Mouse (Mus musculus): Measurements from ENCODE around the gene Gm5089. TPM values are rescaled to one million over a fixed set of nuclear protein-coding genes. Genes with fewer than 3 reads are reported as not detected.

The Gm5089 gene
- polyA plus RNA-seq, 1 experiment from 2014 or later: 1.8 TPM

- WGBS: 56% methylated on average over 5 of the region's 5 CpGs
- no peaks in the 10 kb centered on the region for H3K36me3 ChIP-seq (ENCODE audit: control insufficient read depth, insufficient read depth, low read length)
- H3K4me2 ChIP-seq (ENCODE audit: low read length): peak overlapping the region; percentile 63
- H3K27me3 ChIP-seq (replicated peaks; ENCODE audit: control insufficient read depth, insufficient read depth, low read length): peaks cover 32% of the 10 kb centered on the region
- peaks cover 31% of the 10 kb centered on the region for H3K4me1 ChIP-seq (ENCODE audit: control insufficient read depth, insufficient read depth, low read depth, low read length)
- H3K9ac ChIP-seq (ENCODE audit: low read depth, low read length): no peak overlapping the region
- H3K9me3 ChIP-seq (ENCODE audit: control insufficient read depth, low read length): no peaks in the 10 kb centered on the region
- no peak for ATAC-seq
- H3K27ac ChIP-seq (ENCODE audit: low read depth, low read length): peak overlapping the region; percentile 85
- H3K4me3 ChIP-seq (ENCODE audit: low read length): peak overlapping the region; percentile 47; the same call in 1 of the 2 replicates
Measured at GRCm38 (mm10) chr14:122451551-122452145, 733 bp upstream of the Gm5089 start.

- peaks cover 31% of the 10 kb centered on the region for H3K4me1 ChIP-seq (ENCODE audit: control insufficient read depth, insufficient read depth, low read depth, low read length)
- no peak for ATAC-seq
- no peaks in the 10 kb centered on the region for H3K36me3 ChIP-seq (ENCODE audit: control insufficient read depth, insufficient read depth, low read length)
- peak overlapping the region; percentile 63 for H3K4me2 ChIP-seq (ENCODE audit: low read length)
- peak overlapping the region; percentile 47 for H3K4me3 ChIP-seq (ENCODE audit: low read length)
- H3K9ac ChIP-seq (ENCODE audit: low read depth, low read length): peak overlapping the region; percentile 69
- H3K27me3 ChIP-seq (replicated peaks; ENCODE audit: control insufficient read depth, insufficient read depth, low read length): peaks cover 25% of the 10 kb centered on the region
- H3K27ac ChIP-seq (ENCODE audit: low read depth, low read length): peak overlapping the region; percentile 85
- no peaks in the 10 kb centered on the region for H3K9me3 ChIP-seq (ENCODE audit: control insufficient read depth, low read length)
- WGBS: 2% methylated on average over 29 of the region's 29 CpGs
Measured at GRCm38 (mm10) chr14:122449601-122450495, 1.1 kb downstream of the Gm5089 start.

- 56% methylated on average over 10 of the region's 10 CpGs for WGBS
- H3K27me3 ChIP-seq (replicated peaks; ENCODE audit: control insufficient read depth, insufficient read depth, low read length): no peaks in the 10 kb centered on the region
- ATAC-seq: peak; percentile 60; the same call in 1 of the 2 replicates
- H3K4me3 ChIP-seq (ENCODE audit: low read length): no peak overlapping the region
- no peak overlapping the region for H3K4me2 ChIP-seq (ENCODE audit: low read length)
- no peak overlapping the region for H3K9ac ChIP-seq (ENCODE audit: low read depth, low read length)
- no peak overlapping the region for H3K27ac ChIP-seq (ENCODE audit: low read depth, low read length)
- H3K9me3 ChIP-seq (ENCODE audit: control insufficient read depth, low read length): no peaks in the 10 kb centered on the region
- H3K4me1 ChIP-seq (ENCODE audit: control insufficient read depth, insufficient read depth, low read depth, low read length): no peaks in the 10 kb centered on the region
- no peaks in the 10 kb centered on the region for H3K36me3 ChIP-seq (ENCODE audit: control insufficient read depth, insufficient read depth, low read length)
Measured at GRCm38 (mm10) chr14:122436850-122437249, 14.1 kb downstream of the Gm5089 start.

GRCm38 (mm10) chr14:122434039-122434438 lies 16.9 kb downstream of the Gm5089 start:
- no peak for ATAC-seq
- Histone ChIP-seq H3K27ac (ENCODE audit: low read depth, low read length) (no peak overlapping the region), H3K27me3 (replicated peaks; ENCODE audit: control insufficient read depth, insufficient read depth, low read length) (no peaks in the 10 kb centered on the region), H3K36me3 (ENCODE audit: control insufficient read depth, insufficient read depth, low read length) (no peaks in the 10 kb centered on the region), H3K4me1 (ENCODE audit: control insufficient read depth, insufficient read depth, low read depth, low read length) (no peaks in the 10 kb centered on the region), H3K9me3 (ENCODE audit: control insufficient read depth, low read length) (no peaks in the 10 kb centered on the region), H3K4me3 (ENCODE audit: low read length) (no peak overlapping the region), H3K9ac (ENCODE audit: low read depth, low read length) (no peak overlapping the region), H3K4me2 (ENCODE audit: low read length) (no peak overlapping the region)
- WGBS: 92% methylated on average over 10 of the region's 10 CpGs

GRCm38 (mm10) chr14:122432558-122432957 lies 18.4 kb downstream of the Gm5089 start:
- H3K27ac ChIP-seq (ENCODE audit: low read depth, low read length): no peak overlapping the region
- H3K9ac ChIP-seq (ENCODE audit: low read depth, low read length): no peak overlapping the region
- no peak for ATAC-seq
- no peaks in the 10 kb centered on the region for H3K9me3 ChIP-seq (ENCODE audit: control insufficient read depth, low read length)
- no peak overlapping the region for H3K4me3 ChIP-seq (ENCODE audit: low read length)
- no peaks in the 10 kb centered on the region for H3K4me1 ChIP-seq (ENCODE audit: control insufficient read depth, insufficient read depth, low read depth, low read length)
- no peaks in the 10 kb centered on the region for H3K27me3 ChIP-seq (replicated peaks; ENCODE audit: control insufficient read depth, insufficient read depth, low read length)
- H3K4me2 ChIP-seq (ENCODE audit: low read length): no peak overlapping the region
- 58% methylated on average over 3 of the region's 3 CpGs for WGBS
- H3K36me3 ChIP-seq (ENCODE audit: control insufficient read depth, insufficient read depth, low read length): no peaks in the 10 kb centered on the region

- no peaks in the 10 kb centered on the region for H3K9me3 ChIP-seq (ENCODE audit: control insufficient read depth, low read length)
- H3K36me3 ChIP-seq (ENCODE audit: control insufficient read depth, insufficient read depth, low read length): no peaks in the 10 kb centered on the region
- peaks cover 2% of the 10 kb centered on the region; the same call in 1 of the 2 replicates for H3K4me1 ChIP-seq (ENCODE audit: control insufficient read depth, insufficient read depth, low read depth, low read length)
- no peak overlapping the region for H3K27ac ChIP-seq (ENCODE audit: low read depth, low read length)
- H3K9ac ChIP-seq (ENCODE audit: low read depth, low read length): no peak overlapping the region
- ATAC-seq: peak; percentile 58
- H3K27me3 ChIP-seq (replicated peaks; ENCODE audit: control insufficient read depth, insufficient read depth, low read length): no peaks in the 10 kb centered on the region
- no peak overlapping the region for H3K4me3 ChIP-seq (ENCODE audit: low read length)
- 43% methylated on average over 3 of the region's 3 CpGs for WGBS
- H3K4me2 ChIP-seq (ENCODE audit: low read length): no peak overlapping the region
Measured at GRCm38 (mm10) chr14:122427654-122428053, 23.3 kb downstream of the Gm5089 start.

GRCm38 (mm10) chr14:122427204-122427560 lies 23.7 kb downstream of the Gm5089 start:
- Histone ChIP-seq H3K4me3 (ENCODE audit: low read length) (no peak overlapping the region), H3K9me3 (ENCODE audit: control insufficient read depth, low read length) (no peaks in the 10 kb centered on the region), H3K4me1 (ENCODE audit: control insufficient read depth, insufficient read depth, low read depth, low read length) (peaks cover 2% of the 10 kb centered on the region; the same call in 1 of the 2 replicates), H3K36me3 (ENCODE audit: control insufficient read depth, insufficient read depth, low read length) (no peaks in the 10 kb centered on the region), H3K4me2 (ENCODE audit: low read length) (no peak overlapping the region), H3K27me3 (replicated peaks; ENCODE audit: control insufficient read depth, insufficient read depth, low read length) (no peaks in the 10 kb centered on the region), H3K27ac (ENCODE audit: low read depth, low read length) (no peak overlapping the region; the same call in 1 of the 2 replicates), H3K9ac (ENCODE audit: low read depth, low read length) (no peak overlapping the region)
- peak; percentile 54; the same call in 1 of the 2 replicates for ATAC-seq
- WGBS: 18% methylated on average over 8 of the region's 8 CpGs

GRCm38 (mm10) chr14:122426529-122427203 lies 24.2 kb downstream of the Gm5089 start:
- 50% methylated on average over 10 of the region's 10 CpGs for WGBS

GRCm38 (mm10) chr14:122424441-122424840 lies 26.5 kb downstream of the Gm5089 start:
- ATAC-seq: no peak
- H3K27me3 ChIP-seq (replicated peaks; ENCODE audit: control insufficient read depth, insufficient read depth, low read length): no peaks in the 10 kb centered on the region
- no peak overlapping the region for H3K4me2 ChIP-seq (ENCODE audit: low read length)
- no peak overlapping the region for H3K9ac ChIP-seq (ENCODE audit: low read depth, low read length)
- H3K36me3 ChIP-seq (ENCODE audit: control insufficient read depth, insufficient read depth, low read length): no peaks in the 10 kb centered on the region
- H3K9me3 ChIP-seq (ENCODE audit: control insufficient read depth, low read length): no peaks in the 10 kb centered on the region
- H3K4me3 ChIP-seq (ENCODE audit: low read length): no peak overlapping the region
- 76% methylated on average over 3 of the region's 3 CpGs for WGBS
- no peak overlapping the region for H3K27ac ChIP-seq (ENCODE audit: low read depth, low read length)
- H3K4me1 ChIP-seq (ENCODE audit: control insufficient read depth, insufficient read depth, low read depth, low read length): peaks cover 2% of the 10 kb centered on the region; the same call in 1 of the 2 replicates

More at GRCm38 (mm10) chr14:122426529-122427203, 24.2 kb downstream of the Gm5089 start:
- Histone ChIP-seq H3K9me3 (ENCODE audit: control insufficient read depth, low read length) (no peaks in the 10 kb centered on the region), H3K4me3 (ENCODE audit: low read length) (no peak overlapping the region), H3K27ac (ENCODE audit: low read depth, low read length) (no peak overlapping the region; the same call in 1 of the 2 replicates), H3K36me3 (ENCODE audit: control insufficient read depth, insufficient read depth, low read length) (no peaks in the 10 kb centered on the region), H3K9ac (ENCODE audit: low read depth, low read length) (no peak overlapping the region), H3K27me3 (replicated peaks; ENCODE audit: control insufficient read depth, insufficient read depth, low read length) (no peaks in the 10 kb centered on the region), H3K4me2 (ENCODE audit: low read length) (no peak overlapping the region), H3K4me1 (ENCODE audit: control insufficient read depth, insufficient read depth, low read depth, low read length) (peaks cover 2% of the 10 kb centered on the region; the same call in 1 of the 2 replicates)
- peak; percentile 28; the same call in 1 of the 2 replicates for ATAC-seq

Data from hindbrain, embryonic 16.5 days (tissue).